Mouse (Mus musculus): ENCODE results near the gene Gm21394.
"Not testable (repeated sequence)": the region's sequence is repeated elsewhere in the genome, so short reads cannot be mapped to it uniquely, and the experiment has no call there.

Gm21394 gene

DNA sequence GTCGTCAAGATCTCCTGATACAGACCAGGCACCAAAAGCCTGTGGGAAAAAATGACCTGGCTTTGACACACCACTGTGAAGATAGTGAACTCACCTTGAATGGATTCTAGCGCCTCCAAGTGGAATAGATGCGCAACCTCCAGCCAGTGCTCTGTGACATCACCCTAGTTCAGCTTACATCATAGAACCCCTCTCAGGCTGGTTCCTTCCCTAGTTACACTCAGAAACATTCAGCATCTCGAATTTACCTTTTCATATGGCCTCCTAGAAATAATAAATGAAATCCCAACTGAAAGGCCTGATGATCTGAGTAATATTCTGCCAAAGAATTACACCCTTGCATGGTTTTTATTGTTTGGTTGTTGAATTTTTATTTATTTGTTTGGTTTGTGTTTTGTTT, at the start of gene Gm21394:
TSS of gene Gm21394 (minus strand) at position 101 of the 400 bp plus-strand sequence.
- DNase-seq, result not testable (repeated sequence)
